Mouse (Mus musculus) 416B (cell line): ENCODE results near the gene Itpka.
"Not testable (repeated sequence)": the region's sequence is repeated elsewhere in the genome, so short reads cannot be mapped to it uniquely, and the experiment has no call there.

Experiments used
- DNase-seq: peaks from one replicate; pipeline ENCODE4 v3.0.0; 2011; ENCODE audit warnings: low read depth

Gene Itpka

DNA sequence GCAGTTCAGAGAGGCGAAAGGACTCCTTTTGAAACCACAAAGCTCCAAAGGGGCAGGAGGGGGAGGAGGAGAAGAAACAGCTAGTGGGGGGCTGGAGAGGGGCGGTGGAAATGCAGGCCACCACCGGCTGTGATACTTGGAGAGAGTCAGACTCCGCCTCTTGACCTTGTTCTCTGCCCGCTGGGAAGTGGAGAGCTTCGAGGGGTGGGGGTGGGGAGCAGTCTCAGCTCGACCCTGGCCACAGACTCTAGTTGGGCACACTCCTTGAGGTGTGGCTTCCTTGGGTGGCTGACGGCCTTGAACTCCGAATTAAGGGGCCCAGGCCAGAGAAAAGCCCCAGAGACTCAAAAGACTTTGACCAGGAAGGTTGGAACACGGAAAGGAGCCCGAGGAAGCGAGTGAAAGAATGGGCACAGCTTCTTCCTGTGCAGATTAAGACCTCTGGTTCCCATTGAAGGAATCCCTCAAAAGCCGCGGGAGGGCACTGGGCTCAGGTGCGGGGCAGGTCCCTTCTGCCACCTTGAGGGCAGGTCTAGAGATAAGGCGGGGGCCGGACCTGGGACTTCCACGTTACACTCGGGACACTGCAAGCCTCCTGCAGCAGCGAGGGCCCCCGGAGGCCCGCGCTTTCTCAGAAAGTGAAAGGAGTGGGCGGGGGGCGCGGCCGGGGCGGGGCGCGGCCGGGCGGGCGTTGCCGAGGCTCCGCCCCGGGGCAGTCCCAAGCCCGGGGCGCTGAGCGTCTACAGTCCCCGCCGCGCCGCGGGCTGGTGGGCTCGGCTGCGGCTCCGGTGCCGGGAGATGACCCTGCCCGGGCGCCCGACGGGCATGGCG is at the start of gene Itpka:
Itpka (plus strand) TSS at position 757 of the 831 bp plus-strand sequence.
- DNase-seq: peak; percentile 94

DNA sequence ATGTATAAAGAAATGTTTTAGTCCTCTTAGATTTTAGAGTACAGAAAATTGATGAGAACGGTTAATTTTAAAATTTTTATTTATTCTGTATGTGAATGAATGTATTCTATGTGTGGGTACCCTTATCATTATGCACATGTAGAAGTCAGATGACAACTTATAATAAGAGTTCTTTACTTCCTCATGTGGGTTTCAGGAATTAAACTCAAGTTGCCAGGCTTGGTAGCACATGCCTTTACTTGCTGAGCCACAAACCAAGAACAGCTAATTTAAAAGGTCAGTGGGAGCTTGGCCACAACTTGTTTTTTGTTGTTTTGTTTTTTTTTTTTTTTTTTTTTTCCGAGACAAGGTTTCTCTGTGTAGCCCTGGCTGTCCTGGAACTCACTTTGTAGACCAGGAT is 47.3 kb upstream of the Itpka start:
- no peak for DNase-seq

GRCm38 (mm10) chr2:119696111-119696510 is 46.0 kb upstream of the Itpka start:
- DNase-seq: no peak

- peak; percentile 59 for DNase-seq
Observed at GRCm38 (mm10) chr2:119698472-119698871, 43.7 kb upstream of the Itpka start.

DNA sequence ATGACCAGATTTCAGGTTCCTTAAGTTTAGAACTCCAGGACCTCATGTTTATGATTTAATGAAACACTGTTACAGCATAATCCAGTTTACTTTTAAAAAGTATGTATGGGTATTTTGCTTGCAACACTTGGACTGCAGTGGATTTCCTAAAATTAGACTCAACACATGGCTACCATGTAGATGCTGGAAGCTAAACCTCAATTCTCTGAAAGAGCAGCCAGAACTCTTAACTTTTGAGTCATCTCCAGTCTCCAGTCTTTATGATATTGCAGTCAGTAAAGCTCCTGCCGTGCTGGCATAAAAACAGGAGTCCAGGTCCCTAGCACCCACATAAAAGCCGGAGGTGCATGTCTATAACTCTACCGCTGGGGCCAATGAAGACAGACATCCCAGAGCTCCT is 42.2 kb upstream of the Itpka start:
- DNase-seq: no peak

GRCm38 (mm10) chr2:119703171-119703570 is 39.0 kb upstream of the Itpka start:
- DNase-seq: no peak

GRCm38 (mm10) chr2:119707676-119708075 is 34.5 kb upstream of the Itpka start:
- no peak for DNase-seq

DNA sequence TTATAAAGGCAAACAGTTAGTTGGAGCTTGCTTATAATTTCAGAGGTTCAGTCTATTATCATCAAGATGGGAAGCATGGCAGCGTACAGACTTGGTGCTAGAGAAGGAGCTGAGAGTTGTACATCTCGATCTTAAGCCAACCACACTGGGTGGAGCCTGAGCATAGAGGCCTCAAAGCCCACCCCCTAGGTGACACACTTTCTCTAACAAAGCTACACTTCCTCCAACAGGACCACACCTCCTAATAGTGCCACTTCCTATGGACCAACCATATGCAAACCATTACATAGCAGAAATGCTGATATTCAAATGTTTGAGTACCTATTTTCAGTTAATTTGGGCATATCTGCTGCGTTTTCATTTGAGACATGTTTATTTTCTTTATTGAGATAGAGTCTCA is 32.1 kb upstream of the Itpka start:
- DNase-seq: peak; percentile 34

GRCm38 (mm10) chr2:119715868-119716267 is 26.3 kb upstream of the Itpka start:
- DNase-seq: not testable (repeated sequence)

DNA sequence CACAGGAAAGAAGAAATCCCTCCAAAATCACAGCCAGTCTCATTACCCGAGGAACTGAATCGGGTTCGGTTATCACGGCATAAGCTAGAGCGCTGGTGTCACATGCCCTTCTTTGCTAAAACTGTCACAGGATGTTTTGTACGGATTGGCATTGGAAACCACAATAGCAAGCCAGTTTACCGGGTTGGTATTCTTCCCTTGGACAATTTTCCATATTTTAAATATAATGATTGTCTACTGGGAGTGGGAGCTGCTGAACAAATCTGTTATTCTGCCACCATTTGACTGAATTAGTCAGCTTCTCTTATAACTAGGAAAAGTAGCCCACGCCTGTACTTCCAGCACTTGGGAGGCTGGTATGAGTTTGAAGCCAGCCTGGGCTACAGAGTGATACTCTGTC is 21.1 kb upstream of the Itpka start:
- DNase-seq: no peak

DNA sequence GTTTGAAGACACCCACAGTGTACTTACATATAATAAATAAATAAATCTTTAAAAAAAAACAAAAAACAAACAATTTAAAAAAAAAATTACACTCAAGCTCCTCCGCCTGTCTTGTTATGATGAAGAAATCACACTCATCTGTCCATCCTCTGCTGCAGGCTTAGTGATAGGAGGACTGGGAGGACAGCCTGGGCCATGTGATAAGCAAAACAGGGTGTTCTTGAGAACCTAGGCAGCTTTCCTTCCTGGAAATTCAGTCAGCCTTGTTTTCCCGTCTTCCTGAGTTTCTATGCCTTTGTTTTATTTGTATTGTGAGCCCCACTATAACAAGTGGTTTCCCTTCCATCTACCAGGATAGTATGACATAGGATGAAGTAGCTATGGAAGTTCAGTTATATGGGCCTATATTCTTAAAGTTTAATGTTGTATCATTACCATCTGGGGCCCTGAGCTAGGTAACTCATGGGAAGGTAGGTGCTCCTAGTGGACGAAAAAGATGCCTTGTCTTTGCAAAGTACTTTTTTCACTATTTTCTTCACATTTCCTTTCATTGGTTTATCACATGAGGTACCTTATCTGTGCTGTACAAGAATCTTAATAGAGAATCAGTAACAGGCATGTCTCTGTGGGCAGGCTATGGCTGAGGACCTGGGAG is 14.2 kb upstream of the Itpka start:
- DNase-seq: no peak

DNA sequence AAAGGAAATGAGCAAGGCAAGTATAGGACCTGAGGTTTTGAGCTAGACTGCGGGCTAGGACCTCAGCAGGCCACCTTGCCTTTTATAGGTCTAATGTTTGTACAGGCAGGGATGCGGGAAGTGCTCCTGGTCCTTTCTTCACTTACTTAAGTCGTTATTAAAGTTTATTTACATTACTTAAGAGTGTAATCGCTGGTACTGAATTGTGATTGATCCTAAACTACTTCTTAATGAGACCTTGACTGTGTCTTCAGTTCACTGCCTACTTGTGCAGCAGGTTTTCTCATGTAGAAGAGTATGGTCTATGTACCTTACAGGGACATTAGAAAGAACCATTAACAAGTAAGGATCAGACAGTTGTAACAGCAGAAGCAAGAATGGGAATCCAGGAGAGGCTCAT is 11.4 kb upstream of the Itpka start:
- DNase-seq: no peak

DNA sequence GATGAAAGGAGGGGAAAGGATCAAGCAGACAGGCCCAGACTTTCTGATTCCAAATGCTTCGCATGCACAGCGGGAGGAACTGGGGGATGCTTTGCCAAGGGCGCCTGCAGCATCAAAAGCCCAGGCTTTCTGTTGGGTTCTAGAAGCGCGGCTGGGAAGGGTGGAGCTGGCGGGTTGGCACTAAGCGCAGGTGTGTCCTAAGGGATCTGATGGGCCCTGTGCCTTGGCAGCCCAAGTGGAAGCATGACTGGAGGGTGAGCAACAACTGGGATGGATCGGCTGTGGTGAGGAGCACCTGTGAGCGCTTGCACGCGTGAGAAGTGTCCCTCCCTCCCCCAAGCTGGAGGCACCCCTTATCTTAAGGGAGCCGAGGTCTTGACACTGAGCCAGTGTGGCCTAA is 5.0 kb upstream of the Itpka start:
- no peak for DNase-seq

- DNase-seq: peak; percentile 65
Observed at GRCm38 (mm10) chr2:119740567-119740966, 1.6 kb upstream of the Itpka start.

DNA sequence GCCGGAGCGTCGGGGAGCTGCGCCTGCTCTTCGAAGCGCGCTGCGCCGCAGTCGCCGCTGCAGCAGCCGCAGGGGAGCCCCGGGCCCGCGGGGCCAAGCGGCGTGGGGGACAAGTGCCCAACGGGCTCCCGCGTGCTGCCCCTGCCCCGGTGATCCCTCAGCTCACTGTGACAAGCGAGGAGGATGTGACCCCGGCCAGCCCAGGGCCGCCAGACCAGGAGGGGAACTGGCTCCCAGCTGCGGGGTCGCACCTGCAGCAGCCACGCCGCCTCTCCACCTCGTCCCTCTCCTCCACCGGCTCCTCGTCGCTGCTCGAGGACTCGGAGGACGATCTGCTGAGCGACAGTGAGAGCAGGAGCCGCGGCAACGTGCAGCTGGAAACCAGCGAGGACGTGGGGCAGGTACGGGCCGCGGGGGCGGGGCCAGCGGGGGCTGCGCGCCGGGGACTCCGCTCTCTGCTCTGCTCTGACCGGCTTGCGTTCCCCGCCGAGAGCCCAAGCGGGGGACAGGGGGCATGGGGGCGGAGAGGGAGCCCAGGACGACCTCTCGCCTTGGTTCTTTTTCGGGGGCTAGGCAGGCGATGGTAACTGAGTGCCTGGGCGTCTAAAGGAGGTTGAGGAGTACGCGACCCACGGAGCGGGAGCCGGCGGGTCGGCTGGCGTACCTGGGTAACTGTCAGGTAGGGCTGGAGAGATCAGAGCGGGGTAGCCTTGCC is 481 bp downstream of the Itpka start:
- DNase-seq: peak; percentile 8

DNA sequence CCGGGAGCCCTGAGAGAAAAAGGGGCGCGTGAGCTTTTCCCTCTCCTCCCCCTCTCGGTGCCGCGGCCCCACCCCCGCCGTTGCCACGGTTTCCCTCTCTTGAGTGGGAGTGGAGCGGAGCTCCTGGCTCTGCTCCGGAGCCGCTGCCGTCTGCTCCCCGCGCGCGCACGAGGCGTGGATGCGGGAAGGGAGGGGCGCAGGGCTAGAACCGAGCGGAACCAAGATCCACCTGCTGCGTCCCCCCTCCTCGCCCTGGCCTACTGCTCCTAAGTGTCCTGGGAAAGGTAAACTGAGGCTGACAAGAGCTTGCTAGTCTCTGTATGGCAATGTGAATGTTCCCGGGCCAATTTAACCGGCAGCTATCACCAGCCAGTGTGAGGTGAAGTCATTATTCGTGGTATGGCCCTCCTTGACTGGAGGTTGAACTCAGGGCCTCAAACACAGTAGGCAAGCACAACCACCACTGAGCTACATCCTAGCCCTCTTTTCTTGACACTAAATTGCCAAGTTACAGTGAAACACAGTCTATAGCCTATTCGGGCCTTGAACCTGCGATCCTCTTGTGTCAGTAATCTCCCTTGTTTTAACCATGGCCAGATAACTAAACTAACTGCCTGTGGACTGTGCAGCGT is 1.2 kb downstream of the Itpka start:
- DNase-seq: no peak

DNA sequence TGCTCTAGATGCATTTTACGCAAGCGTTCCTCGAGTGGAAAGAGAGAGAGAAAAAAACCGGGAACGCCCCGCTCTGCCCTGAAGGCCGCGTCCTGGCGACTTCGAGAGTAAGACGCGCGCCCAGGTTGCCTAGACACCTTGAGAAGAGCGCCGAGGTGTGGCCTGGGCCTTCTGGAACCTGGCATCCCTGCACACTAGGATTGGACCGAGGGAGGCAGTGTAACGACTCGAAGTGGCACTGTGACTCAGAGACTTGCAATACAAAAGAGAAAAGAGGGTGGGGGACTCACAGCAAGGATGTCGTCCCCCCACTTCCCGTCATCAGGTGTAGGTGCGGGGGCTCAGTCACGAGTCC is 1.6 kb downstream of the Itpka start:
- no peak for DNase-seq

- DNase-seq: no peak
Observed at GRCm38 (mm10) chr2:119744163-119745111, 2.3 kb downstream of the Itpka start.

DNA sequence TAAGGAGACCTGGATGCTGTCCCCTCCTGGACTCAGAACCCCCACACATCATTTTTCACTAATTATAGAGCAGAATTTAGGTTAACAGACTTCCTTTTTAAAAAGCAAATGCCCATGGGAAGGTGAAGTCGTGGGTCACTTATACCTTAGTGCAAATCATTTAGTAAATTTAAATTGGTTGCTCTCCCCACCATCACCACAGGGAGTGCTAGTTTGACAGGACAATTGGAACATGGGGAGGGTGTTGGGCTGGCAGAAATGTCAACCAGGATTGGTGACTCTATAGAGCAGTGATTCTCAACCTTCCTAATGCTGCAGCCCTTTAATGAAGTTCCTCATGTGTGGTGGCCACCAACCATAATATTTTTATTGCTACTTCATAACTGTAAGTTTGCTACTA is 3.1 kb downstream of the Itpka start:
- peak; percentile 46 for DNase-seq

GRCm38 (mm10) chr2:119747554-119747953 is 5.4 kb downstream of the Itpka start:
- DNase-seq: no peak

GRCm38 (mm10) chr2:119749260-119749659 is 7.1 kb downstream of the Itpka start:
- DNase-seq: no peak
